Mouse (Mus musculus) heart, postnatal 36 days (tissue): ENCODE data around the gene Cbarp. TPM values are rescaled to one million over a fixed set of nuclear protein-coding genes. Genes with fewer than 3 reads are reported as not detected.
"Not testable (repeated sequence)": the region's sequence is repeated elsewhere in the genome, so short reads cannot be mapped to it uniquely, and the experiment has no call there.

Experiments
- DNase-seq, 2 experiments: peaks; one replicate each; pipeline ENCODE4 v3.0.0; 2021 to 2022
- intact Hi-C: fragments of 180-260 bp; cut with DNase I; formaldehyde crosslinking; loops from one replicate; pipeline ENCODE4 v1.15.1; 2025
- total RNA-seq, 2 experiments: library from RNA; stranded (reverse); gene quantifications; 2 replicates each; pipeline ENCODE4 v1.2.3; 2021

Gene Cbarp
- total RNA-seq, 2 experiments from 2014 or later: 2.0 to 4.7 TPM

- intact Hi-C loops: loop anchor here (10.0 kb wide), 1 partner anchor 203 kb away; no protein-coding TSS in a partner anchor
- DNase-seq: peak in 1 of 2 experiments; percentile 35
Measured at GRCm38 (mm10) chr10:80171760-80172526, 31.3 kb upstream of the Cbarp start.

- intact Hi-C loops: loop anchor here (10.0 kb wide), 1 partner anchor 204 kb away; no protein-coding TSS in a partner anchor
- no peak for DNase-seq
Measured at GRCm38 (mm10) chr10:80171252-80171651, 30.6 kb upstream of the Cbarp start.

GRCm38 (mm10) chr10:80170601-80171021, 30.0 kb upstream of the Cbarp start:
- intact Hi-C loops: loop anchor here (10.0 kb wide), 1 partner anchor 204 kb away; no protein-coding TSS in a partner anchor
- no peak for DNase-seq

GRCm38 (mm10) chr10:80170052-80170451, 29.4 kb upstream of the Cbarp start:
- no peak for DNase-seq
- intact Hi-C loops: loop anchor here (10.0 kb wide), 1 partner anchor 205 kb away; no protein-coding TSS in a partner anchor

- intact Hi-C loops: loop anchor here (10.0 kb wide), 1 partner anchor 205 kb away; no protein-coding TSS in a partner anchor
- no peak for DNase-seq
Measured at GRCm38 (mm10) chr10:80169651-80170050, 29.0 kb upstream of the Cbarp start.

GRCm38 (mm10) chr10:80169070-80169469, 28.4 kb upstream of the Cbarp start:
- DNase-seq: no peak
- intact Hi-C loops: no loop called here

GRCm38 (mm10) chr10:80168038-80168661, 27.5 kb upstream of the Cbarp start:
- intact Hi-C loops: no loop called here

GRCm38 (mm10) chr10:80167460-80168037, 26.9 kb upstream of the Cbarp start:
- peak; percentile 99 for DNase-seq
- intact Hi-C loops: no loop called here

More at GRCm38 (mm10) chr10:80168038-80168661, 27.5 kb upstream of the Cbarp start:
- peak; percentile 95 to 96 for DNase-seq

GRCm38 (mm10) chr10:80166136-80166535, 25.5 kb upstream of the Cbarp start:
- intact Hi-C loops: not testable (repeated sequence)

GRCm38 (mm10) chr10:80165392-80166128, 24.9 kb upstream of the Cbarp start, which contains the start of gene Cirbp:
Cirbp (plus strand) TSS chr10:80165985.
- DNase-seq: peak in 1 of 2 experiments; percentile 18
- intact Hi-C loops: loop anchor here (1.0 to 2.0 kb wide), 3 partner anchors 17 to 49 kb away; partner anchors contain the start of gene Midn

More at GRCm38 (mm10) chr10:80166136-80166535, 25.5 kb upstream of the Cbarp start:
- not testable (repeated sequence) for DNase-seq

- intact Hi-C loops: loop anchor here (1.0 to 2.0 kb wide), 3 partner anchors 17 to 48 kb away; partner anchors contain the start of gene Midn
- peak; percentile 95 to 97 for DNase-seq
Measured at GRCm38 (mm10) chr10:80164998-80165344, 24.3 kb upstream of the Cbarp start.

- intact Hi-C loops: loop anchor here (2.0 kb wide), 2 partner anchors 20 to 48 kb away; no protein-coding TSS in a partner anchor
- DNase-seq: peak in 1 of 2 experiments; percentile 50
Measured at GRCm38 (mm10) chr10:80164161-80164997, 23.7 kb upstream of the Cbarp start.

- intact Hi-C loops: loop anchor here (2.0 kb wide), 2 partner anchors 19 to 47 kb away; no protein-coding TSS in a partner anchor
- peak; percentile 42 to 53 for DNase-seq
Measured at GRCm38 (mm10) chr10:80163721-80164120, 23.1 kb upstream of the Cbarp start.

GRCm38 (mm10) chr10:80162716-80163299, 22.2 kb upstream of the Cbarp start:
- intact Hi-C loops: no loop called here
- no peak for DNase-seq

GRCm38 (mm10) chr10:80162243-80162608, 21.6 kb upstream of the Cbarp start:
- DNase-seq: no peak
- intact Hi-C loops: no loop called here

GRCm38 (mm10) chr10:80161522-80162242, 21.0 kb upstream of the Cbarp start:
- DNase-seq: peak in 1 of 2 experiments; percentile 54
- intact Hi-C loops: no loop called here

- DNase-seq: peak; percentile 88 to 90
- intact Hi-C loops: no loop called here
Measured at GRCm38 (mm10) chr10:80160455-80161371, 20.1 kb upstream of the Cbarp start.
